Mouse (Mus musculus): ENCODE data around the gene Chad. TPM values are rescaled to one million over a fixed set of nuclear protein-coding genes. Genes with fewer than 3 reads are reported as not detected.
A peak's percentile ranks its signal among the peaks of the same experiment; 100 is the strongest.

Gene Chad
- 0.69 TPM in 1 of 2 replicates, not detected in the other for polyA plus RNA-seq (2016; fragmentation: Nextera tagmentation; extraction: Ambion mirVana)

DNA sequence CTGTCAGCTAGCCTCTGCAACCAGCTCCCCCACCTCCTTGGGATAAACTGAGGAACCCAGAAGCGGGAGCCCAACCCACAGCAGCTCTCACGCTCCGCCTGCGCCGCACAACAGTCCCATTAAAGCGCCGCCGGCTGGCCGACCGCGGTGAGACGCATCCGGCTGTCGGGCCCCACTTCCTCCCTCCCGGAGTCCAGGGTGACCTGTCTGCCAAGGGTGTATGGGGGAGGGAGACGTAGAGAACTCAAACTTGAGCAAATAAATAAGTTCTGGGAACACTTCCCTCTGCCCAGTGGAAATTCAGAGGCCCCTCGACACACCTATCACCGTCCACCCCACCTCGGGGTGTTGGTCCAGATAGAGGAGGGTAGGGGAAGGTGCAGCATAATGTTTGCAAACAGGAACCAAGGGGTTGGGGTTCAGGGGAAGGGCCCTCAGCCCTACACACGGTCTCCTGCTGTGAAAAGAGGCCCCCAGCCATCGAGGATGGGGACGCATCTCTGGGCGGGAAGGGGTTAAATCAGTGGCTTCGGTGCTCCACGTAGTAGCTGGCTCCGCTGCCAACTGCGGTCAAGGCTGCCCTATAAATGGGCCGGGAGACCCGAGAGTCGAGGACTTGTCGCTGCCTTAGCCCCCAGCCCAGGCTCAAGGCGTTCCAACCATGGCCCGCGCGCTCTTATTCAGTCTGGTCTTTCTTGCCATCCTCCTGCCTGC lies at the start of gene Chad:
Chad (plus strand) TSS at position 611 of the 714 bp plus-strand sequence.
- Histone ChIP-seq H3K27me3 (peaks cover 37% of the 10 kb centered on the region), H3K4me1 (peaks cover 18% of the 10 kb centered on the region), H3K4me2 (peak within 1 kb of the TSS; percentile 51), H3K27ac (no peak within 1 kb of the TSS), H3K9ac (peak within 1 kb of the TSS; percentile 18), H3K9me3 (no peaks in the 10 kb centered on the region), H3K4me3 (replicated peaks) (peak within 1 kb of the TSS; percentile 25), H3K36me3 (replicated peaks) (no peaks in the 10 kb centered on the region)
- WGBS: 2% methylated on average over 35 of the region's 35 CpGs
- no peak for ATAC-seq (ENCODE audit: low FRiP score)

DNA sequence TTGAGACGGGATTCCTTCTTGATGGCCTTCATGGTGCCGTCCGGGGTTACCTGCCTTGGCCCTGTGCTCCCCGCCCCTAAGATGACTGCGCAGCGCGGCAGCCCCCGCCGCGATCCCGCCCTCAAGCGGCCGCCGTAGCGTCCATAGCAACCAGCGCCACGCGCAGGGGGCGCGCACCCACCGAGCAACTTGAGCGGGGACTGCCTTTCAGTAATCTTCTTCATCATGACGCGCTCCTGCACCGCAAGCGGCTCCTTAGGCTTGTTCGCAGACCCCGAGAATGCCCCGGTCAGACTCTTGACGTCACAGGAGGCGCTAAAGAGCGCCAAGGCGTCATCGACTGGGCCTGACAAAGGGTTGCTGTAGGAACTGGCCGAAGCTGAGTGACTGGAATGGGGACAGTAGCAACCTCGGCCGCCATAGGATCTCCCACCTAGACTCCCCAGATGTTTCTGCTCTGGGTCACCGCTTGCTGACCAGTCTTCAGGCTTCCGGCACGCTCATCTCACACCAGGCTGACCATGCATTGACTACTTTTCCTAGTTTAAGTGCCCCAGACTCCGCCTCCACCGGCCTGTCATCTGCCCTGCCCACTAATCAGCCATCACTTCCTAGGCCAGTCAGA lies 43.5 kb upstream of the Chad start, which contains the start of gene Mycbpap:
Mycbpap (minus strand) TSS at position 524 of the 625 bp plus-strand sequence.
- WGBS: 1% methylated on average over 42 of the region's 42 CpGs
- Histone ChIP-seq H3K27ac (no peak within 1 kb of the TSS), H3K4me3 (replicated peaks) (peak within 1 kb of the TSS; percentile 59), H3K27me3 (peaks cover 9% of the 10 kb centered on the region; the same call in 1 of the 2 replicates), H3K9ac (peak within 1 kb of the TSS; percentile 71), H3K36me3 (replicated peaks) (no peaks in the 10 kb centered on the region), H3K4me1 (peaks cover 18% of the 10 kb centered on the region), H3K9me3 (no peaks in the 10 kb centered on the region), H3K4me2 (peak within 1 kb of the TSS; percentile 92)
- ATAC-seq (ENCODE audit: low FRiP score): peak; percentile 75

DNA sequence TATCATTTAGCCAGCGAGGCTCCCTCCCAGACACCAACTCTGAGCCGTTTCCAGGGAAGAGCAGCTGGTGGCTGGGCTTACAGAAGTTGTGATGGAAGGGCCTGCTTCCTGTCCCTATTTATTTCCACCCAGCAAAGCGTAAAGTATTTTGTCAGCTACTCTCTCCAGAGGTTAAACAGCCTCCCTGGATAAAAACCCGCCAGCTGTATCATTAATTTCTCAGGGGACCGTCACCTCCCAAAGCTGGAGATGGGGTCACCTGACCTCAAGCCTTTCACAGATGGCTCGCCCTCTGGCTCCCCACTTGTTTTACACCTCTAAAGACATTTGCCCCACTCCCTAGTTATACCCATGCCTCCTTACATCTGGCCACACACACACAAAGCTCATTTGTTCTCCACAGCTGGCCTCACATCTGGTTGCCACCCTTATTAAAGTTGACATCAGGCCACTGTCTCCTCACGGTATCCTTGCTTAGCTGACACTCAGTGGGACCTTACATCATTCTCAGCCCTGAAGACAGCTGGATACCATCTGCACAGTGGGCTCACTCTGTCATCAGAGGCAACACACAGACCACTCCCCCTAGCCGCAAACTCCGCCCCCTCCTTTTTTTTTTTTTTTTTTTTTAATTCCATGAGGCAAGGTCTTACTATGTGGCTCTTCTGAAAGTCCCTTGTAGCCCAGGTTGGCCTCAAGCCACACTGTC lies 38.5 kb upstream of the Chad start:
- peaks cover 14% of the 10 kb centered on the region for H3K4me1 ChIP-seq
- 64% methylated on average over 9 of the region's 9 CpGs for WGBS
- no peak overlapping the region for H3K9ac ChIP-seq
- no peaks in the 10 kb centered on the region for H3K36me3 ChIP-seq (replicated peaks)
- 0 out of 2 replicates have a peak overlapping the region, but pooled peaks have one; percentile 36 for H3K27ac ChIP-seq
- H3K4me3 ChIP-seq (replicated peaks): no peak overlapping the region
- H3K9me3 ChIP-seq: no peaks in the 10 kb centered on the region
- no peak for ATAC-seq (ENCODE audit: low FRiP score)
- H3K27me3 ChIP-seq: peaks cover 9% of the 10 kb centered on the region; the same call in 1 of the 2 replicates
- no peak overlapping the region for H3K4me2 ChIP-seq

DNA sequence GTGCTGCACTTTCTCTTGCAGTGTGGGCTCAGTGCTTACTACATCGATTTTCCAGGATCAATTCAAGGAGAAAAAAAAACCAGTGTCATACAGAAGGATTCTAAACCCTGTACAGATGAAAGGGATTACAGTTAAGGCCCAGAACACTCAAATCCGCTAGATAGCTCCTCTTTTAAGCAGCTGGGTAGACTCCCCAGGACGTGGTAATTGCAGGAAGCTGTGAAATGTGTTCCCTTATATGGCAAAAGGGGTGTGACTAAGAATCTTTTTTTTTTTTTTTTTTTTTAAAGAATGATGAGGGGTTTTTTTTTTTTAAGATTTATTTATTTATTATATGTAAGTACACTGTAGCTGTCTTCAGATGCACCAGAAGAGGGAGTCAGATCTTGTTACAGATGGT lies 36.0 kb upstream of the Chad start:
- 48% methylated on average over 3 of the region's 3 CpGs for WGBS
- ATAC-seq (ENCODE audit: low FRiP score): no peak

DNA sequence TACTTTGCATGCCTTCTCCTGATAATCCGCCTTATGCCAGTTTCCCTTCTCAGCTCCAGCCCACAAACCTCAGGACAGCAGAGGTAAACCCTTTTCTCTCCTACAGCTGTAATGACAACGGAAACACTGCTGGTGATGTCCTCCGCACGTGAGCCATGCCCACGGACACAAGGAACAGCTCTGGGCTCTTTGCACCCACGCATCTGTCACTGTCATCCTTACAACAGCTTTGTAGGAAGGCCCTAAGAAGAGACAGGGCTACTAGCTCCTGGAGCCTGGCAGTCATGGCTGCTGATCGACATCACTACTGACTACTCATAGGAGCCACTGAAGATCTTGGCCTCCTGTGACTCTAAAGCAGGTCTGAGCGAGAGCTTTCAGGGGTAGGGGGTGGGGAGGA lies 31.7 kb upstream of the Chad start:
- Histone ChIP-seq H3K36me3 (replicated peaks) (no peaks in the 10 kb centered on the region), H3K27me3 (no peaks in the 10 kb centered on the region), H3K9me3 (no peaks in the 10 kb centered on the region), H3K4me1 (no peaks in the 10 kb centered on the region), H3K27ac (no peak overlapping the region), H3K9ac (no peak overlapping the region), H3K4me2 (no peak overlapping the region), H3K4me3 (replicated peaks) (no peak overlapping the region)
- ATAC-seq (ENCODE audit: low FRiP score): no peak
- 84% methylated on average over 8 of the region's 8 CpGs for WGBS

More for the DNA sequence above, 36.0 kb upstream of the Chad start:
- Histone ChIP-seq H3K9ac (no peak overlapping the region), H3K27ac (no peak overlapping the region), H3K4me3 (replicated peaks) (no peak overlapping the region), H3K9me3 (no peaks in the 10 kb centered on the region), H3K36me3 (replicated peaks) (no peaks in the 10 kb centered on the region), H3K4me2 (no peak overlapping the region), H3K4me1 (peaks cover 10% of the 10 kb centered on the region; the same call in 1 of the 2 replicates), H3K27me3 (no peaks in the 10 kb centered on the region)

DNA sequence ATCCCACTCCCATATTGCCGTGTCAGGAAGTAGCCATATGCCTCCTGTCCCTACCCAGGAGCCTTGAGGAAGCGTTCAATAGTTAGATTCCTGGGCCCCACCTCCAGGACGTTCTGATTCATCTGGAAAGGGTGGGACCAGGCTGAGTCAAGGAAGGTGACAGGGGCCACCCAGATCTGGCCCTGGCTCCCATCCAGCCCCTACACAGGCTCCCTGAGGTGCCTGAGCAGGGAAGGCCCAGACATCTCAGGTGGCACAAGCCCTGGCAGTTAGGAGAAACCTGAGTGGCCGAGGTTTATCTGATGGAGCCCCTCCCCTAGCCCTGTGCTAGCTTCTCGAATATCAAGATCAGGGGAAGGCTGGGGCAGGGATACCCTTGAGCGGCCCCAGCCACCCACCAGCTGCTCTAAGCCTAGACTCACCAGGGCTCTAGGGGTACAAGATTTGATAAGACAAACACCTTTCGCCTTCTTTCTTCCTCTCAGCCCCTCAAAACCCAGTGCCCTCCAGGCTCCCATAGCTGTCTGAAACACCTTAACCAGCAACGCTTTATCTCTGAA lies 26.0 kb upstream of the Chad start:
- no peak for ATAC-seq (ENCODE audit: low FRiP score)
- Histone ChIP-seq H3K27ac (no peak overlapping the region), H3K4me3 (replicated peaks) (no peak overlapping the region), H3K9me3 (no peaks in the 10 kb centered on the region), H3K36me3 (replicated peaks) (0 out of 2 replicates have a peak, but pooled peaks cover 4% of the 10 kb centered on the region), H3K4me2 (no peak overlapping the region), H3K27me3 (no peaks in the 10 kb centered on the region), H3K9ac (no peak overlapping the region), H3K4me1 (no peaks in the 10 kb centered on the region)
- WGBS: 63% methylated on average over 8 of the region's 8 CpGs

DNA sequence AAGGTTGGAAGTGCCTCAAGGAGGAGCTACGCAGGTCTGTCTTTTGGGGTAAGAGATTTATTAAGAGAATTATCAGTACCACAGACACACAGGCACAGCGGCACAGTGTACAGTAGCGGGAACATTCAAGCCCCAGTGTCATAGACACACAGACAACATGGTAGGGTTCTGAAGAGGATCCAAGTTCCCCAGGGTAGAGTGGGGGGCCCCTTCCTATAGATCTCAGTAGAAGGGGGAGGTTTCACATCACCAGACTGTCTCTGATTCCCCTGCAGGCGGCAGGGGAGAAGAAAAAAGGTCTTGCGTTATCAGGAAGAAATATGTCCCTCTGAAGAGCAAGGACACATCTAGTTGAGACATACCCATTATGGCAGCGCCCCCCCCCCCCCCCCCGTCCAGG lies 25.1 kb upstream of the Chad start:
- H3K4me2 ChIP-seq: no peak overlapping the region
- no peak overlapping the region for H3K4me3 ChIP-seq (replicated peaks)
- no peaks in the 10 kb centered on the region for H3K9me3 ChIP-seq
- WGBS: 82% methylated on average over 7 of the region's 7 CpGs
- H3K27ac ChIP-seq: no peak overlapping the region
- H3K9ac ChIP-seq: no peak overlapping the region
- H3K36me3 ChIP-seq (replicated peaks): 0 out of 2 replicates have a peak, but pooled peaks cover 4% of the 10 kb centered on the region
- peaks cover 7% of the 10 kb centered on the region for H3K4me1 ChIP-seq
- no peak for ATAC-seq (ENCODE audit: low FRiP score)
- H3K27me3 ChIP-seq: no peaks in the 10 kb centered on the region

DNA sequence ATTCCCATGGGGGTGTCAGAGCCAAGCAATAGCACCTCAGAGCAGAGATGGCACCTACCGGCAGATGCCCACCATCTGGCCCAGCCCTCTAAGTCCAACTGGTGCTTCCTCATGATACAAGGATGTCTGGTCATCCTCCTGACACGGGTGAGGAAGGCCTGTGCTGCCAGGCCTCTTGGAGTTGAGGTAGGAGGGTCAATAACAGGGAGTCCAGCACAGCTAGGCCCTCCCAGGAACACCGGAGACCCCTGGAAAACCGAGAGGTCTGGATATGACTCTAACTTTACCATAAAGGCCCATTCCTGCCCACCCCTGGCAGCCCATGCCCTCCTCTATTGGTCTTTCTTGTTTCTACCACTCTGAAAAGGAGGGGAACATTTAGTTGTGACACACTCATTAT lies 22.4 kb upstream of the Chad start:
- H3K4me2 ChIP-seq: no peak overlapping the region
- 0 out of 2 replicates have a peak, but pooled peaks cover 4% of the 10 kb centered on the region for H3K36me3 ChIP-seq (replicated peaks)
- H3K4me1 ChIP-seq: peaks cover 7% of the 10 kb centered on the region
- H3K9ac ChIP-seq: no peak overlapping the region
- H3K27ac ChIP-seq: no peak overlapping the region
- H3K9me3 ChIP-seq: no peaks in the 10 kb centered on the region
- no peaks in the 10 kb centered on the region for H3K27me3 ChIP-seq
- H3K4me3 ChIP-seq (replicated peaks): no peak overlapping the region
- ATAC-seq (ENCODE audit: low FRiP score): no peak
- 85% methylated on average over 4 of the region's 4 CpGs for WGBS

DNA sequence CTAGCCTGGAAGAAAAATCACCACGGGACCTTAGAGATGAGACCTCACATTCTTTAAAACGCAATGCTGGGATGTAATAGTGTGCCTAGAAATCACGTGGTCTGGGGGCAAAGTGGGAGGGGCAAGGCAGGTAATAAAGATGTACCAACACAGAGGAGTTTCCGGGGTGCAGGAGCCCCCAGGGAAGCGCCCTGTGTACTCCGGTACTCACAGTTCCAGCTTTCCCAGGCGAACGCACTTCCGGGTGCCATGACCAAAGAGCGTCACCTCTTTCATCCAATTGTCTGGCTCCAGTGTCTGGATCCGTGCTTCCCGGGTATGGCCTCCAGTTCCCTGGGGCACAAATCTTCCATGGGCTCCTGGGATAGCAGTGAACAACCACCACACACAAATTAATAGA lies 21.5 kb upstream of the Chad start:
- Histone ChIP-seq H3K4me2 (no peak overlapping the region), H3K27me3 (0 out of 2 replicates have a peak, but pooled peaks cover 4% of the 10 kb centered on the region), H3K4me3 (replicated peaks) (no peak overlapping the region), H3K27ac (no peak overlapping the region), H3K9ac (no peak overlapping the region), H3K9me3 (no peaks in the 10 kb centered on the region), H3K36me3 (replicated peaks) (0 out of 2 replicates have a peak, but pooled peaks cover 4% of the 10 kb centered on the region), H3K4me1 (peaks cover 11% of the 10 kb centered on the region)
- ATAC-seq (ENCODE audit: low FRiP score): no peak
- WGBS: 86% methylated on average over 12 of the region's 12 CpGs

DNA sequence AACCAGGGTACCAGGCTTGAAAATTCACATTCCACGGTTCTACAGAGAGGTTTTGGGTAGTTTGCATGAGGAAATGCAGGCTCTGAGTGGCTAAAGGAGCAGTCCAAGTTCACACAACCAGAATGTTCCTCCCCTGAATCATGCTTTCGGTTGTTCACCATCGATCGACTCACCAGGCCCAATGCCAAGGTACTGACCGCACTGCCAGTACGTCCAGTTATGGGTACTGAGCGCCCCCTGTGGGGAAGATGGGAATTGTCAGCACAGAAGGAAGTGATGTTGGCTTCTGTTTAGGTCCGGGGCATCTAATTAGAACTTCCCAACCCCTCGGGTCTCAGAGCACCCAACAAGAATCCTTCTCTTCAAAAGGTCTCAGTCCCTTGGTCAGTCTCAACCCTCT lies 20.9 kb upstream of the Chad start:
- Histone ChIP-seq H3K27me3 (0 out of 2 replicates have a peak, but pooled peaks cover 4% of the 10 kb centered on the region), H3K27ac (no peak overlapping the region), H3K9ac (no peak overlapping the region), H3K4me1 (peaks cover 14% of the 10 kb centered on the region), H3K4me3 (replicated peaks) (no peak overlapping the region), H3K4me2 (peak overlapping the region; percentile 33), H3K36me3 (replicated peaks) (0 out of 2 replicates have a peak, but pooled peaks cover 4% of the 10 kb centered on the region), H3K9me3 (no peaks in the 10 kb centered on the region)
- WGBS: 35% methylated on average over 9 of the region's 9 CpGs
- ATAC-seq (ENCODE audit: low FRiP score): no peak

DNA sequence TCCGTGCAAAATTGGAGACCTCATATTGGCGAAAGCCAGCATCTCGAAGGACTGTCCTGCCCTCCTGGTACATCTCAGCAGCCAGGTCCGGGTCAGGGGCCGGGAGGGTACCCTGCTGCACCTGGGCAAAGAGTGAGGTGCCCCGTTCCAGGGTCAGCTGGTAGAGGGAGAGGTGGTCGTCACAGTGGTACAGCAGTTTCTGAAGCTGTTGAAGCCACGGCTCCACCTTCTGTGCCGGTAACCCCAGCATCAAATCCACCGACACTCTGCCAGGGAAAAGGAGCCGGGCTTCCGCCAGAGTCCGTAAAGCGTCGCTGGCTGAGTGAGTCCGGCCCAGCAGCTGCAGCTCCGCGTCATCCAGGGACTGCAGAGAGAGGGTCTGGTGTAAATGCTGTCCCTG lies 20.4 kb upstream of the Chad start:
- no peak for ATAC-seq (ENCODE audit: low FRiP score)
- Histone ChIP-seq H3K4me2 (peak overlapping the region; percentile 33), H3K27me3 (0 out of 2 replicates have a peak, but pooled peaks cover 4% of the 10 kb centered on the region), H3K4me1 (peaks cover 14% of the 10 kb centered on the region), H3K36me3 (replicated peaks) (0 out of 2 replicates have a peak, but pooled peaks cover 4% of the 10 kb centered on the region), H3K4me3 (replicated peaks) (no peak overlapping the region), H3K27ac (no peak overlapping the region), H3K9ac (no peak overlapping the region), H3K9me3 (no peaks in the 10 kb centered on the region)
- 61% methylated on average over 18 of the region's 18 CpGs for WGBS

DNA sequence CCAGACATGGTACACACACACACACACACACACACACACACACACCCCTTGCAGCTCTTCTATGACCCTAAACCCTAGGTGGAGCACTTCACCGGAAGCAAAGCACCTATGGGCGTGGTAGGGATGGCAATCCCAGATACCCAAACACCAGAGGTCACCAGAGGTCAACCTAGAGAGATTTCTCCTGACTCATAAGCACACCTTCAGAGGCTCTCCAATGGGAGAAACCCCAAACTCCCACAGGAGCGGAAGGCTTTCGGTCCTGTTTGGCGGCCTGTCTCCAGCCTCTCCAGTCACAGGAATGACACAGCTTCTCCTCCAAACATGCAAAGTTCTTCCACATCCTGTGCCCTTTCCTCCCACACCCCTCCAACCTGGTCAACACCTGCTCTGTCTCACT lies 18.5 kb upstream of the Chad start:
- WGBS: 95% methylated on average over 5 of the region's 5 CpGs
- no peak overlapping the region for H3K4me3 ChIP-seq (replicated peaks)
- H3K4me1 ChIP-seq: peaks cover 14% of the 10 kb centered on the region
- H3K36me3 ChIP-seq (replicated peaks): 0 out of 2 replicates have a peak, but pooled peaks cover 4% of the 10 kb centered on the region
- H3K27me3 ChIP-seq: 0 out of 2 replicates have a peak, but pooled peaks cover 4% of the 10 kb centered on the region
- ATAC-seq (ENCODE audit: low FRiP score): no peak
- no peaks in the 10 kb centered on the region for H3K9me3 ChIP-seq
- H3K27ac ChIP-seq: no peak overlapping the region
- no peak overlapping the region for H3K4me2 ChIP-seq
- H3K9ac ChIP-seq: no peak overlapping the region

All from forebrain, embryonic 12.5 days (tissue).